Mouse (Mus musculus): ENCODE measurements around the gene Gm26938.

GRCm38 (mm10) chr5:139835706-139836105 lies 9.5 kb upstream of the Gm26938 start:
- TF ChIP-seq TAL1 (IDR thresholded peaks at IDR 0.05; ENCODE audit: low read length): no peak
- TF ChIP-seq GATA1 (IDR thresholded peaks at IDR 0.05; ENCODE audit: low read length): no peak

Measured in erythroblast, embryonic 14.5 days (primary cell).